In the genomic region with DNA sequence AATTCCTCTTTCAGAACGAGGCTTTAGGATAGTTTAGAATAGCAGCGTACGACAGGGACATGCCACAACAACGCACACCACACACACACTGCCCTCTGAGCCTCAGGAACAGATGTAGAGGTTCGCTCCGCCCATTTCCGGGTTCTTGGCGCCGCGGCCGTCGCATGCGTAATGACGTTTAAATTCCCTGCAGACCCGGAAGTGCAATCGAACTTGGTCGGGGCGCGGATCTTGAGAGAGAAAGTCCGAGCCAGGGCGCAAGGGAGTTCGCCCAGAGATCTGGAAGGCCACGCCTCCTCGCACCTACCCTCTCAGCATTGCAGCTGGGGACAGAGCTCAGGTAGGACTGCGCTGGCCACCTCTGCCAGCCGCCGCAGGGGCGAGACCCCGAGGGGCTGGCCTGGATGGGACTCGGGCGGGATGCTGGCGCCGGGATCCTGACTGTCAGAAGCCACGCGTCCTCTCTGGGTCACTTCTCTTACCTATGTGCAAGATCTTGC, we compare ENCODE assay signal across 8 mouse cellular contexts. TPM values are rescaled to one million over a fixed set of nuclear protein-coding genes. Genes with fewer than 3 reads are reported as not detected.
DNase-seq lines count a peak whose midpoint lies in the region; ATAC-seq and TF ChIP-seq lines count a peak whose summit lies in the region.

No protein-coding gene starts in this region.

- no peak for TF ChIP-seq POLR2A in bone marrow macrophage, adult 2 months (IDR thresholded peaks at IDR 0.05; ENCODE audit: borderline replicate concordance, low read depth, low read length)
- TF ChIP-seq POLR2A in embryonic fibroblast, embryonic 13.5 days (IDR thresholded peaks at IDR 0.05; ENCODE audit: low read depth, low read length) = peak; percentile 97

- ATAC-seq in kidney, embryonic 14.5 days (ENCODE audit: low FRiP score, low TSS enrichment) = peak; percentile 98
- ATAC-seq in limb, embryonic 15.5 days (ENCODE audit: insufficient number of reproducible peaks, low FRiP score, low TSS enrichment, low read depth) = peak; percentile 88

- peak overlapping the region; percentile 97 for H3K4me3 ChIP-seq in bone marrow macrophage, adult 2 months (ENCODE audit: insufficient read depth, low read length)
- peak overlapping the region; percentile 89 for H3K4me3 ChIP-seq in embryonic fibroblast, embryonic 13.5 days (ENCODE audit: insufficient read depth, low read length)
- H3K4me3 ChIP-seq in kidney, embryonic 14.5 days (ENCODE audit: low read length) = peak overlapping the region; percentile 93
- H3K4me3 ChIP-seq in limb, embryonic 15.5 days = peak overlapping the region; percentile 76

- peaks cover 11% of the 10 kb centered on the region for H3K4me1 ChIP-seq in bone marrow macrophage, adult 2 months (ENCODE audit: control insufficient read depth, insufficient read depth, low read length)
- peaks cover 4% of the 10 kb centered on the region; the same call in 1 of the 2 replicates for H3K4me1 ChIP-seq in embryonic fibroblast, embryonic 13.5 days (ENCODE audit: control insufficient read depth, insufficient read depth, low read length)
- peaks cover 10% of the 10 kb centered on the region; the same call in 1 of the 2 replicates for H3K4me1 ChIP-seq in kidney, embryonic 14.5 days (ENCODE audit: control insufficient read depth, insufficient read depth, low read length)
- H3K4me1 ChIP-seq in limb, embryonic 15.5 days = peaks cover 9% of the 10 kb centered on the region; the same call in 1 of the 2 replicates

- no peaks in the 10 kb centered on the region for H3K9me3 ChIP-seq in kidney, embryonic 14.5 days (ENCODE audit: control insufficient read depth, low read length)
- no peaks in the 10 kb centered on the region for H3K9me3 ChIP-seq in limb, embryonic 15.5 days

- H3K4me2 ChIP-seq in kidney, embryonic 14.5 days (replicated peaks; ENCODE audit: low read depth, low read length) = peak overlapping the region; percentile 79
- peak overlapping the region; percentile 48 for H3K4me2 ChIP-seq in limb, embryonic 15.5 days

- H3K27me3 ChIP-seq in kidney, embryonic 14.5 days (ENCODE audit: control insufficient read depth, insufficient read depth, low read length) = no peaks in the 10 kb centered on the region
- no peaks in the 10 kb centered on the region for H3K27me3 ChIP-seq in limb, embryonic 15.5 days

- H3K9ac ChIP-seq in kidney, embryonic 14.5 days (ENCODE audit: low read depth, low read length) = peak overlapping the region; percentile 79
- H3K9ac ChIP-seq in limb, embryonic 15.5 days = peak overlapping the region; percentile 66

- no peak for TF ChIP-seq CTCF in bone marrow macrophage, adult 2 months (IDR thresholded peaks at IDR 0.05; ENCODE audit: low read depth, low read length)
- no peak for TF ChIP-seq CTCF in embryonic fibroblast, embryonic 13.5 days (IDR thresholded peaks at IDR 0.05; ENCODE audit: borderline replicate concordance, insufficient read depth, low read length)

- H3K27ac ChIP-seq in bone marrow macrophage, adult 2 months (ENCODE audit: insufficient read depth, low read depth, low read length) = peak overlapping the region; percentile 31
- H3K27ac ChIP-seq in embryonic fibroblast, embryonic 13.5 days (ENCODE audit: insufficient read depth, low read length) = 0 out of 2 replicates have a peak overlapping the region, but pooled peaks have one; percentile 35
- H3K27ac ChIP-seq in kidney, embryonic 14.5 days (ENCODE audit: low read depth, low read length) = peak overlapping the region; percentile 47; the same call in 1 of the 2 replicates
- peak overlapping the region; percentile 67 for H3K27ac ChIP-seq in limb, embryonic 15.5 days

- peak; percentile 95 for DNase-seq in A20 (ENCODE audit: low read depth, low spot score)
- peak; percentile 88 to 92 for DNase-seq in heart, adult 9 months (ENCODE audit: low spot score in 2 of 2)
- DNase-seq in monocyte, adult 2 months (ENCODE audit: low read depth in 1 of 2, low spot score in 2 of 2) = peak; percentile 75 to 87
- DNase-seq in spleen, postnatal 36 days (ENCODE audit: low spot score in 2 of 2) = peak; percentile 89 to 92

- WGBS in kidney, embryonic 14.5 days = under 1% methylated on average over 35 of the region's 35 CpGs
- under 1% methylated on average over 35 of the region's 35 CpGs for WGBS in limb, embryonic 15.5 days

- no peaks in the 10 kb centered on the region for H3K36me3 ChIP-seq in kidney, embryonic 14.5 days (ENCODE audit: control insufficient read depth, insufficient read depth, low read length)
- H3K36me3 ChIP-seq in limb, embryonic 15.5 days = no peaks in the 10 kb centered on the region

RNA-seq across cellular contexts. Expression of a gene that starts 6.7 kb away (rescaled TPM):
- polyA plus RNA-seq in bone marrow macrophage, adult 2 months (2012; ENCODE audit: insufficient read depth, insufficient read length, missing spikeins) = 28.3 and 28.4 TPM in 2 replicates
- polyA plus RNA-seq in embryonic fibroblast, embryonic 13.5 days (2011; ENCODE audit: insufficient read length, low read depth, missing spikeins) = 31.2 and 38.4 TPM in 2 replicates
- 18.0 and 28.8 TPM in 2 replicates for polyA plus RNA-seq in kidney, embryonic 14.5 days (2014; fragmentation: Nextera tagmentation; extraction: Ambion mirVana)
- polyA plus RNA-seq in limb, embryonic 15.5 days (2015; fragmentation: Nextera tagmentation; extraction: Ambion mirVana) = 34.6 and 39.1 TPM in 2 replicates

Comparison
In these comparisons a context has a peak if more than half of its experiments do, and no peak if none do; other contexts are left out.
1. Peak in every context shown above with its lines: DNase-seq, ATAC-seq, H3K4me3 ChIP-seq and H3K27ac ChIP-seq.